Mouse (Mus musculus) liver, adult 2 months (tissue): ENCODE results near the gene Camk2n2.

Experiments used
- CTCF ChIP-seq: fragments of 200-500 bp; IDR thresholded peaks from 2 replicates; pipeline ENCODE4 v1.5.1; 2011; ENCODE audit warnings: low read depth, low read length, control low read depth
- POLR2A ChIP-seq: fragments of 200-500 bp; IDR thresholded peaks from 2 replicates; pipeline ENCODE4 v1.6.1; 2011; ENCODE audit warnings: low read length, control low read depth; ENCODE audit not compliant: insufficient read depth; ENCODE audit errors: extremely low read depth

- TF ChIP-seq POLR2A (no peak), CTCF (no peak)
Measured at GRCm38 (mm10) chr16:20620399-20620735, 720 bp downstream of the Camk2n2 start.
